ENCODE assay signal across 26 mouse cellular contexts in genomic region chr17:52251284-52251683, GRCm38 (mm10).
"Had no signal": no experiment of that assay in that cellular context is flagged by ENCODE, and none has a peak within 500 bp of the region (broad histone marks: within the 10 kb centered on the region; RNA-seq: fewer than 3 reads in every experiment).

No protein-coding gene starts in this region.

- ATAC-seq: hindbrain, embryonic 16.5 days; inflammation-experienced regulatory T-cells, adult 6 months; intestine, embryonic 15.5 days; intestine, postnatal 0 days had no signal

- DNase-seq: gastrocnemius, postnatal 14 days; gastrocnemius, postnatal 36 days; heart, adult 11 months; heart, adult 2 months; heart, postnatal 14 days; heart, postnatal 4 days; kidney, adult 18-20 months; kidney, adult 8-10 months; kidney, postnatal 10 days; kidney, postnatal 25 days; kidney, postnatal 4 days; liver; liver, embryonic 13.5 days had no signal

- H3K4me3 ChIP-seq: heart, adult 2 months; heart, embryonic 13.5 days; heart, embryonic 15.5 days; hindbrain, embryonic 10.5 days; hindbrain, embryonic 12.5 days; intestine, embryonic 15.5 days; layer of hippocampus, adult 2 months; limb, embryonic 10.5 days; limb, embryonic 12.5 days; liver, embryonic 13.5 days; liver, embryonic 15.5 days had no signal

- H3K27ac ChIP-seq: heart, adult 2 months; heart, embryonic 13.5 days; heart, embryonic 15.5 days; hindbrain, embryonic 10.5 days; hindbrain, embryonic 12.5 days; hindbrain, embryonic 14.5 days; intestine, embryonic 15.5 days; layer of hippocampus, adult 2 months; limb, embryonic 10.5 days; limb, embryonic 12.5 days; liver, embryonic 13.5 days; liver, embryonic 15.5 days had no signal
